Mouse (Mus musculus) myocyte (in vitro differentiated cells): ENCODE results near the gene Eppin. TPM values are rescaled to one million over a fixed set of nuclear protein-coding genes. Genes with fewer than 3 reads are reported as not detected.
"Not testable (repeated sequence)": the region's sequence is repeated elsewhere in the genome, so short reads cannot be mapped to it uniquely, and the experiment has no call there.

Source experiments
- H3K27me3 ChIP-seq: one replicate; pipeline ENCODE4 v1.6.1; 2011; ENCODE audit not compliant: control insufficient read depth, insufficient read depth, insufficient read length
- H3K36me3 ChIP-seq: one replicate; pipeline ENCODE4 v1.6.1; 2011; ENCODE audit not compliant: control insufficient read depth, insufficient read depth
- H3K4me2 ChIP-seq: one replicate; pipeline ENCODE4 v1.6.1; 2011; ENCODE audit warnings: low read depth, control low read depth
- H3K4me3 ChIP-seq: one replicate; pipeline ENCODE4 v1.5.1; 2011; ENCODE audit warnings: mild to moderate bottlenecking, control low read depth, moderate library complexity
- H3K79me2 ChIP-seq: one replicate; pipeline ENCODE4 v1.6.1; 2011; ENCODE audit not compliant: control insufficient read depth, insufficient read depth
- H3ac ChIP-seq: one replicate; pipeline ENCODE4 v1.6.1; 2011; ENCODE audit not compliant: control insufficient read depth, insufficient read length
- CEBPB ChIP-seq: IDR thresholded peaks from 2 replicates; pipeline ENCODE4 v1.6.1; 2011; ENCODE audit warnings: mild to moderate bottlenecking, moderate library complexity; ENCODE audit not compliant: poor library complexity, insufficient read depth, severe bottlenecking
- E2F4 ChIP-seq: IDR thresholded peaks from one replicate; pipeline ENCODE4 v1.6.1; 2011; ENCODE audit warnings: mild to moderate bottlenecking, control low read depth, moderate library complexity; ENCODE audit not compliant: insufficient read depth
- MAX ChIP-seq: IDR thresholded peaks from one replicate; pipeline ENCODE4 v1.6.1; 2011; ENCODE audit warnings: low read depth, mild to moderate bottlenecking, control low read depth
- MYOD1 ChIP-seq, 3 experiments: IDR thresholded peaks; one replicate each; pipeline ENCODE4 v1.6.1; 2011; ENCODE audit warnings: control low read depth in 2 of 3, low read depth in 2 of 3, mild to moderate bottlenecking in 2 of 3, moderate library complexity in 1 of 3; ENCODE audit not compliant: insufficient read length in 2 of 3, control insufficient read depth in 1 of 3
- MYOG ChIP-seq, 3 experiments: IDR thresholded peaks; one replicate each; pipeline ENCODE4 v1.6.1; 2011; ENCODE audit warnings: control low read depth in 2 of 3, low read depth in 2 of 3, mild to moderate bottlenecking in 2 of 3; ENCODE audit not compliant: insufficient read length in 2 of 3, control insufficient read depth in 1 of 3, insufficient read depth in 1 of 3
- POLR2A ChIP-seq: IDR thresholded peaks from one replicate; pipeline ENCODE4 v1.6.1; 2011; ENCODE audit warnings: low read depth, mild to moderate bottlenecking, control low read depth, moderate library complexity; ENCODE audit not compliant: insufficient read length
- POLR2AphosphoS2 ChIP-seq: IDR thresholded peaks from one replicate; pipeline ENCODE4 v1.6.1; 2011; ENCODE audit warnings: low read depth, control low read depth; ENCODE audit not compliant: insufficient read length
- REST ChIP-seq: IDR thresholded peaks from one replicate; pipeline ENCODE4 v1.6.1; 2011; ENCODE audit warnings: mild to moderate bottlenecking, control low read depth, moderate library complexity; ENCODE audit not compliant: insufficient read depth, insufficient read length
- SRF ChIP-seq: IDR thresholded peaks from one replicate; pipeline ENCODE4 v1.6.1; 2011; ENCODE audit warnings: low read depth; ENCODE audit not compliant: control insufficient read depth, insufficient read length
- TCF12 ChIP-seq: IDR thresholded peaks from one replicate; pipeline ENCODE4 v1.6.1; 2011; ENCODE audit warnings: mild to moderate bottlenecking, control low read depth; ENCODE audit not compliant: poor library complexity, insufficient read depth, severe bottlenecking
- TCF3 ChIP-seq: IDR thresholded peaks from one replicate; pipeline ENCODE4 v1.6.1; 2011; ENCODE audit warnings: low read depth, control low read depth; ENCODE audit not compliant: insufficient read length
- USF1 ChIP-seq: IDR thresholded peaks from one replicate; pipeline ENCODE4 v1.6.1; 2011; ENCODE audit warnings: low read depth, mild to moderate bottlenecking, control low read depth, moderate library complexity
- polyA plus RNA-seq: library from polyadenylated mRNA; unstranded; fragments of >200 nt; fragmentation: generic; extraction: Trizol; gene quantifications from one replicate; pipeline ENCODE4 v1.2.1, GENCODE M21; 2012; ENCODE audit warnings: missing spikeins

Eppin gene
- polyA plus RNA-seq, 1 experiment, result not detected

DNA sequence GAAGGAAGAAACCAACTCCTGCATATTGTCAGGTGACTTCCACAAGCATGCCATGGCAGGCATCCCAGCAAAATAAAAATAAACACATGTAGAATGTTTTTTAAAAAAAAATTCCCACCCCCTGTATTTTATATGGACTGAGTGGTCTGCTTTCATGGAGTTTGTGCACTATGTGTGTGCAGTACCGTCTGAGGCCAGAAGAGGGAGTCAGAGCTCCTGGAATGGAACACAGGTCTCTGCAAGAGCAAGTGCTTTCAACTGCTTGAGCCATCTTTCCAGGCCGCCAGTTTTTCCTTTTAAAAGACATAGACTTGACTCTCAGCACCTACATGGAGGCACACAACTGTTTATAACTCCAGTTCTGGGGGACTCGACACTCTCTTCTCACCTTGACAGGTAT lies 10.1 kb upstream of the Eppin start:
- Histone ChIP-seq H3ac (no peak overlapping the region), H3K4me2 (no peak overlapping the region), H3K79me2 (no peaks in the 10 kb centered on the region), H3K27me3 (peaks cover 26% of the 10 kb centered on the region), H3K4me3 (no peak overlapping the region), H3K36me3 (no peaks in the 10 kb centered on the region)
- no peak for TF ChIP-seq USF1
- TF ChIP-seq TCF3, result no peak
- TF ChIP-seq E2F4, result no peak
- no peak for TF ChIP-seq TCF12
- TF ChIP-seq MAX, result no peak
- TF ChIP-seq POLR2A, result no peak
- no peak for TF ChIP-seq CEBPB
- no peak for TF ChIP-seq REST
- no peak for TF ChIP-seq POLR2AphosphoS2
- no peak for TF ChIP-seq SRF
- TF ChIP-seq MYOG (IDR thresholded peaks at IDR 0.05; ENCODE audit: control insufficient read depth in 1 of 3, insufficient read depth in 1 of 3, insufficient read length in 2 of 3, low read depth in 2 of 3), result no peak
- no peak for TF ChIP-seq MYOD1 (IDR thresholded peaks at IDR 0.05; ENCODE audit: control insufficient read depth in 1 of 3, insufficient read length in 2 of 3, low read depth in 2 of 3)

DNA sequence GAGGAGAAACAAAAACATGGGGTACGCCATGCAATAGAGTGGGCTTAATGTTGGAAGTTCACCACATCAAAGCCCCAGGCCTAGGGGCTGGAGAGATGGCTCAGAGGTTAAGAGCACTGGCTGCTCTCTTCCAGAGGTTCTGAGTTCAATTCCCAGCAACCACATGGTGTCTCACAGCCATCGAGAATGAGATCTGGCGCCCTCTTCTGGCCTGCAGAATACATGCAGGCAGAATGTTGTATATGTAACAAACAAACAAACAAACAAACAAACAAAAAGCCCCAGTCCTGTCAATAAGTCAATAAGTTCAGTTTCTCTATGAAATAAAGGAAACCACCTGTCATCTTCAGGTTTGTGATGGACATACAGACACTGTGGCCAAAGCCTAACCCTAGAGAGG lies 6.8 kb upstream of the Eppin start:
- no peak overlapping the region for H3K4me3 ChIP-seq
- no peaks in the 10 kb centered on the region for H3K79me2 ChIP-seq
- peaks cover 37% of the 10 kb centered on the region for H3K27me3 ChIP-seq
- H3ac ChIP-seq, result no peak overlapping the region
- no peak overlapping the region for H3K4me2 ChIP-seq
- TF ChIP-seq SRF (no peak), CEBPB (no peak), POLR2AphosphoS2 (no peak), MAX (no peak), TCF3 (no peak), USF1 (no peak)
- no peaks in the 10 kb centered on the region for H3K36me3 ChIP-seq

GRCm38 (mm10) chr2:164592014-164592413 lies 1.4 kb downstream of the Eppin start:
- H3K36me3 ChIP-seq, result no peaks in the 10 kb centered on the region

GRCm38 (mm10) chr2:164585025-164585725 lies 8.2 kb downstream of the Eppin start, which contains the start of gene Wfdc6a:
Gene Wfdc6a, minus strand, starts transcription at chr2:164585447.
- H3K36me3 ChIP-seq, H3K79me2 ChIP-seq, H3K4me3 ChIP-seq, H3ac ChIP-seq, H3K4me2 ChIP-seq: not testable (repeated sequence)
- peaks cover 71% of the 10 kb centered on the region for H3K27me3 ChIP-seq

More at GRCm38 (mm10) chr2:164592014-164592413, 1.4 kb downstream of the Eppin start:
- Histone ChIP-seq H3ac (no peak overlapping the region), H3K27me3 (peaks cover 50% of the 10 kb centered on the region), H3K4me3 (no peak overlapping the region), H3K4me2 (no peak overlapping the region), H3K79me2 (no peaks in the 10 kb centered on the region)
- TF ChIP-seq POLR2AphosphoS2 (no peak), SRF (no peak), TCF3 (no peak), MYOG (IDR thresholded peaks at IDR 0.05; ENCODE audit: control insufficient read depth in 1 of 3, insufficient read depth in 1 of 3, insufficient read length in 2 of 3, low read depth in 2 of 3) (no peak), CEBPB (no peak), USF1 (no peak), MAX (no peak), E2F4 (no peak), REST (no peak), MYOD1 (IDR thresholded peaks at IDR 0.05; ENCODE audit: control insufficient read depth in 1 of 3, insufficient read length in 2 of 3, low read depth in 2 of 3) (no peak), POLR2A (no peak), TCF12 (no peak)

DNA sequence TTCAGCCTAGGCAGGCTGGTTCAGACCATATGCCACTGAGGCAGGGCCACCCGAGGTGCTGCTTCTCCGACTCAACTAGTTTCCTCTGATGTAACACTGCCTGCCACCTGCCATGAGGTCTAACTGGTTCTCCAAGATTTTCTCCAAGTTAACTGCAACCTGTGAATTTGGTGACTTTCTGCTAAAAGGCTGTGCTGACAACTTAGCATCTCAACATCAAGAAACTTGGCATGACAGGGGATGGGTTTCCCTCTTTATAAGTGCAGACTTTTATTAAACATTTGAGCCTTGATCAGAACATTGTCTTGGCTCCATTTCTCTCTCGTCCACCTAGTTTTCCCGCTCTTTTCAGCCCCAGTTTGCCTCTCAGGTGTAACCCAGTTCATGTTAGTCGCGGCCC lies 20.0 kb downstream of the Eppin start, which contains the start of gene Spint3:
TSS of gene Spint3 (minus strand) at position 101 of the 400 bp plus-strand sequence.
- not testable (repeated sequence) for H3K4me3 ChIP-seq, H3K79me2 ChIP-seq, H3K4me2 ChIP-seq, H3ac ChIP-seq, H3K36me3 ChIP-seq
- H3K27me3 ChIP-seq, result peaks cover 40% of the 10 kb centered on the region

- TF ChIP-seq E2F4, result no peak
- no peak for TF ChIP-seq SRF
- no peak for TF ChIP-seq MYOD1 (IDR thresholded peaks at IDR 0.05; ENCODE audit: control insufficient read depth in 1 of 3, insufficient read length in 2 of 3, low read depth in 2 of 3)
- no peak for TF ChIP-seq REST
- no peak for TF ChIP-seq USF1
- no peak for TF ChIP-seq TCF3
- no peak for TF ChIP-seq TCF12
- no peak for TF ChIP-seq MYOG (IDR thresholded peaks at IDR 0.05; ENCODE audit: control insufficient read depth in 1 of 3, insufficient read depth in 1 of 3, insufficient read length in 2 of 3, low read depth in 2 of 3)
- TF ChIP-seq CEBPB, result no peak
- TF ChIP-seq POLR2AphosphoS2, result no peak
- no peak for TF ChIP-seq POLR2A
- TF ChIP-seq MAX, result no peak
- Histone ChIP-seq H3K79me2 (no peaks in the 10 kb centered on the region), H3K27me3 (peaks cover 58% of the 10 kb centered on the region), H3K4me2 (no peak overlapping the region), H3ac (no peak overlapping the region), H3K36me3 (no peaks in the 10 kb centered on the region), H3K4me3 (no peak overlapping the region)
Observed at GRCm38 (mm10) chr2:164567460-164567859, 25.9 kb downstream of the Eppin start.
